Mouse (Mus musculus): ENCODE results near the gene Zfp866. TPM values are rescaled to one million over a fixed set of nuclear protein-coding genes. Genes with fewer than 3 reads are reported as not detected.

The Zfp866 gene
- total RNA-seq, 1 experiment, result 19.1 TPM

- H3K4me1 ChIP-seq (ENCODE audit: control insufficient read depth in 2 of 2, insufficient read depth in 2 of 2, low read length in 2 of 2, poor library complexity in 1 of 2), result peaks cover 4 to 5% of the 10 kb centered on the region in 2 experiments; a peak in 2 of 4 replicates
- H3K27ac ChIP-seq (ENCODE audit: insufficient read depth, low read depth, low read length, poor library complexity, severe bottlenecking), result peak within 1 kb of the TSS; percentile 75; the same call in 1 of the 2 replicates
- TF ChIP-seq ZNF384 (IDR thresholded peaks at IDR 0.05; ENCODE audit: low read depth, low read length) (no peak), MAFK (IDR thresholded peaks at IDR 0.05; ENCODE audit: insufficient read depth, low read depth, low read length) (peak; percentile 94), ZC3H11A (IDR thresholded peaks at IDR 0.05; ENCODE audit: borderline replicate concordance, low read depth, low read length) (no peak), HCFC1 (IDR thresholded peaks at IDR 0.05; ENCODE audit: borderline replicate concordance, insufficient read depth, low read length) (peak; percentile 54; the same call in 1 of the 2 replicates), CHD2 (IDR thresholded peaks at IDR 0.05; ENCODE audit: low read depth, low read length) (no peak)
- peak; percentile 90 for DNase-seq (ENCODE audit: low read depth, low spot score)
- H3K9ac ChIP-seq (ENCODE audit: insufficient read depth, low read depth, low read length, poor library complexity, severe bottlenecking), result peak within 1 kb of the TSS; percentile 90
- in situ Hi-C loops (cut with MboI; ENCODE audit: low sequenced_read_pairs in 2 of 2, unreplicated experiment in 2 of 2), result no loop called here
- peak within 1 kb of the TSS; percentile 89 to 99 for H3K4me3 ChIP-seq (ENCODE audit: insufficient read depth in 1 of 2, low read depth in 1 of 2, low read length in 2 of 2, poor library complexity in 1 of 2, severe bottlenecking in 1 of 2)
- H3K9me3 ChIP-seq (ENCODE audit: control insufficient read depth, insufficient read depth, low read depth, low read length), result no peaks in the 10 kb centered on the region
- no peaks in the 10 kb centered on the region for H3K36me3 ChIP-seq (ENCODE audit: control insufficient read depth, insufficient read depth, low read length, poor library complexity, severe bottlenecking)
These were observed 41.2 kb downstream of the Zfp866 start, which contains the start of gene Zfp963 for GRCm38 (mm10) chr8:69749544-69750454. TSS of gene Zfp963 (minus strand) at chr8:69749970.

GRCm38 (mm10) chr8:69741231-69741630 is 49.7 kb downstream of the Zfp866 start:
- Histone ChIP-seq H3K27ac (ENCODE audit: insufficient read depth, low read depth, low read length, poor library complexity, severe bottlenecking) (no peak overlapping the region), H3K4me1 (ENCODE audit: control insufficient read depth in 2 of 2, insufficient read depth in 2 of 2, low read length in 2 of 2, poor library complexity in 1 of 2) (no peaks in the 10 kb centered on the region), H3K9ac (ENCODE audit: insufficient read depth, low read depth, low read length, poor library complexity, severe bottlenecking) (no peak overlapping the region), H3K4me3 (ENCODE audit: insufficient read depth in 1 of 2, low read depth in 1 of 2, low read length in 2 of 2, poor library complexity in 1 of 2, severe bottlenecking in 1 of 2) (no peak overlapping the region), H3K36me3 (ENCODE audit: control insufficient read depth, insufficient read depth, low read length, poor library complexity, severe bottlenecking) (no peaks in the 10 kb centered on the region), H3K9me3 (ENCODE audit: control insufficient read depth, insufficient read depth, low read depth, low read length) (no peaks in the 10 kb centered on the region)
- DNase-seq (ENCODE audit: low read depth, low spot score), result no peak
- TF ChIP-seq CHD2 (IDR thresholded peaks at IDR 0.05; ENCODE audit: low read depth, low read length) (no peak), ZC3H11A (IDR thresholded peaks at IDR 0.05; ENCODE audit: borderline replicate concordance, low read depth, low read length) (no peak), ZNF384 (IDR thresholded peaks at IDR 0.05; ENCODE audit: low read depth, low read length) (no peak), HCFC1 (IDR thresholded peaks at IDR 0.05; ENCODE audit: borderline replicate concordance, insufficient read depth, low read length) (no peak), MAFK (IDR thresholded peaks at IDR 0.05; ENCODE audit: insufficient read depth, low read depth, low read length) (no peak)
- in situ Hi-C loops (cut with MboI; ENCODE audit: low sequenced_read_pairs in 2 of 2, unreplicated experiment in 2 of 2), result no loop called here

GRCm38 (mm10) chr8:69740763-69741162 is 50.2 kb downstream of the Zfp866 start:
- H3K4me3 ChIP-seq (ENCODE audit: insufficient read depth in 1 of 2, low read depth in 1 of 2, low read length in 2 of 2, poor library complexity in 1 of 2, severe bottlenecking in 1 of 2), result no peak overlapping the region
- no peaks in the 10 kb centered on the region for H3K36me3 ChIP-seq (ENCODE audit: control insufficient read depth, insufficient read depth, low read length, poor library complexity, severe bottlenecking)
- no peaks in the 10 kb centered on the region for H3K4me1 ChIP-seq (ENCODE audit: control insufficient read depth in 2 of 2, insufficient read depth in 2 of 2, low read length in 2 of 2, poor library complexity in 1 of 2)
- H3K9ac ChIP-seq (ENCODE audit: insufficient read depth, low read depth, low read length, poor library complexity, severe bottlenecking), result no peak overlapping the region
- no peak for DNase-seq (ENCODE audit: low read depth, low spot score)
- TF ChIP-seq MAFK (IDR thresholded peaks at IDR 0.05; ENCODE audit: insufficient read depth, low read depth, low read length) (no peak), ZC3H11A (IDR thresholded peaks at IDR 0.05; ENCODE audit: borderline replicate concordance, low read depth, low read length) (no peak), ZNF384 (IDR thresholded peaks at IDR 0.05; ENCODE audit: low read depth, low read length) (no peak), HCFC1 (IDR thresholded peaks at IDR 0.05; ENCODE audit: borderline replicate concordance, insufficient read depth, low read length) (no peak), CHD2 (IDR thresholded peaks at IDR 0.05; ENCODE audit: low read depth, low read length) (no peak)
- no peak overlapping the region for H3K27ac ChIP-seq (ENCODE audit: insufficient read depth, low read depth, low read length, poor library complexity, severe bottlenecking)
- no peaks in the 10 kb centered on the region for H3K9me3 ChIP-seq (ENCODE audit: control insufficient read depth, insufficient read depth, low read depth, low read length)
- in situ Hi-C loops (cut with MboI; ENCODE audit: low sequenced_read_pairs in 2 of 2, unreplicated experiment in 2 of 2), result no loop called here

DNA sequence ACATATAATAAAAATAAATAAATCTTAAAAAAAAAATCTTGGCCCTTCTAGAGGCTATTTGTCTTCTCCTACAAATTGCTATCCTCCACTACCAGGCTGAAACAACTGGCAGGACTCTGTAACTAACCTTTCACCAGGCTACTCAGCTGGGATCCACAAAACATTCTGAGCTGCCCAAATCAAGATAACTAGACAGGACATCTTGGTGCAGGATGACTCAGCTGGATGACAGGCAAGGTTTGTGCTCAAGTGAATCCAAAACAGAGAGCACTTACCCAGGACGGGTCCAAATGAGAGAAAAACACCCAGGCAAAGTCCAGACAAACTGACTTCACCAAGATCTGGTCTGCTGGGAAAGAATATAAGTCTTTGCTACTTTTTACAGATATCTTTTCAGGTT is 55.5 kb downstream of the Zfp866 start:
- in situ Hi-C loops (cut with MboI; ENCODE audit: low sequenced_read_pairs in 2 of 2, unreplicated experiment in 2 of 2), result no loop called here
- no peak overlapping the region for H3K9ac ChIP-seq (ENCODE audit: insufficient read depth, low read depth, low read length, poor library complexity, severe bottlenecking)

More for the DNA sequence above, 55.5 kb downstream of the Zfp866 start:
- no peak for TF ChIP-seq MAFK (IDR thresholded peaks at IDR 0.05; ENCODE audit: insufficient read depth, low read depth, low read length)
- no peak for TF ChIP-seq ZC3H11A (IDR thresholded peaks at IDR 0.05; ENCODE audit: borderline replicate concordance, low read depth, low read length)
- TF ChIP-seq HCFC1 (IDR thresholded peaks at IDR 0.05; ENCODE audit: borderline replicate concordance, insufficient read depth, low read length), result no peak
- TF ChIP-seq ZNF384 (IDR thresholded peaks at IDR 0.05; ENCODE audit: low read depth, low read length), result no peak
- no peak for TF ChIP-seq CHD2 (IDR thresholded peaks at IDR 0.05; ENCODE audit: low read depth, low read length)
- Histone ChIP-seq H3K4me3 (ENCODE audit: insufficient read depth in 1 of 2, low read depth in 1 of 2, low read length in 2 of 2, poor library complexity in 1 of 2, severe bottlenecking in 1 of 2) (no peak overlapping the region), H3K4me1 (ENCODE audit: control insufficient read depth in 2 of 2, insufficient read depth in 2 of 2, low read length in 2 of 2, poor library complexity in 1 of 2) (no peaks in the 10 kb centered on the region), H3K27ac (ENCODE audit: insufficient read depth, low read depth, low read length, poor library complexity, severe bottlenecking) (no peak overlapping the region), H3K36me3 (ENCODE audit: control insufficient read depth, insufficient read depth, low read length, poor library complexity, severe bottlenecking) (no peaks in the 10 kb centered on the region), H3K9me3 (ENCODE audit: control insufficient read depth, insufficient read depth, low read depth, low read length) (no peaks in the 10 kb centered on the region)
- no peak for DNase-seq (ENCODE audit: low read depth, low spot score)

All from ES-E14 (cell line).